Mouse (Mus musculus) splenic B cell, adult 2 months (primary cell): Measurements from ENCODE around the gene Upk2.

Experiments used
- DNase-seq: peaks from one replicate; pipeline ENCODE4 v3.0.0-alpha.2; 2011; ENCODE audit warnings: low read depth, low spot score
- H3K27me3 ChIP-seq: 2 replicates; pipeline ENCODE4 v1.6.1; 2012; ENCODE audit warnings: mild to moderate bottlenecking, low read length, moderate library complexity, mixed read lengths; ENCODE audit not compliant: control insufficient read depth, poor library complexity, insufficient read depth, severe bottlenecking
- H3K36me3 ChIP-seq: 2 replicates; pipeline ENCODE4 v1.6.1; 2012; ENCODE audit warnings: mild to moderate bottlenecking, low read length, moderate library complexity, mixed read lengths; ENCODE audit not compliant: control insufficient read depth, poor library complexity, insufficient read depth, severe bottlenecking

Upk2 gene

DNA sequence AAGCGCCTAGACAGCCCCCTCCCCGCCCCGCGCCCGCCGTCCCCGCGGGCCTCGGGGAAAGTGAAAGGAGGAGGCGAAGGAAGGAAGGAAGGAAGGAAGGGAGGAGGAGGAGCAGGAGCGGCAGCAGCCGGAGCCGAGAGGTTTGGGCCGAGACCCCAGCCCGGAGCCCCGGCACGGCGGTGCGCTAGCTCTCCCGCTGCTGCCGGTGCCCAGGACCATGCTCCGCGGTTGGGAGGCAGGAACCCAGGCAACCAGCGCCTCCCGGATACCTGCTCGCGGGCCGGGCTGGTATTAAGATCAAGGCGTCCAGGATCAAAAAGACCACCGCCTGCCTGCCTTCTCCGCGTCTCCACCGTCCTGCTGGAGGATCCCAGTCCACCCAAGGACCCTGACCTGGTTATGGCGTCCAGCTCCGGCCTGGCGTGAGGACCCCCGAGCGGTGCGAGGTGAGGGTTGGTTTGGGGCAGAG is 28.3 kb upstream of the Upk2 start:
- no peak for DNase-seq
- no peaks in the 10 kb centered on the region for H3K36me3 ChIP-seq

DNA sequence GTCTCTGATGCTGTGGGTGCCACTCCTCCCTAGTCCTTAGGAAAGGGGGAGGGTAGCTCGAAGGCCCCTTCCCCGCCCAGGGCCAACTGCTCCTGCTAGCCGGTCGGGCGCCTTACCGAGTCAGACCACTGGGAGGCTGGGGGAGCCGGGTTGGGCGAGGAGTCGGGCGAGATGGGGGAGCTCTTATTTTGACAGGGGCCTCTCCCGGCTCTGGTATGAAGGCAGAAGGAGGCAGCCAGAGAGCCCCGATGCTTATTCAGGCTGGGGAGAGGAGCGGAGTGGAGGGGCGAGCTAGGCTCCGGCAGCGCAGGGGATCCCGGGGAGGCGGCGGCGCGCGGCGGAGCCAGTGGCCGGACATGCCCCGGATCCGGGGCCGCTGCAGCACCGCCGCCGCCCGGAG is 27.8 kb upstream of the Upk2 start, which contains the start of gene Bcl9l:
Gene Bcl9l (plus strand): TSS at position 274 of the 400 bp plus-strand sequence.
- peak; percentile 83 for DNase-seq
- Histone ChIP-seq H3K27me3 (no peaks in the 10 kb centered on the region), H3K36me3 (no peaks in the 10 kb centered on the region)

More for the DNA sequence above, 28.3 kb upstream of the Upk2 start:
- H3K27me3 ChIP-seq = no peaks in the 10 kb centered on the region

DNA sequence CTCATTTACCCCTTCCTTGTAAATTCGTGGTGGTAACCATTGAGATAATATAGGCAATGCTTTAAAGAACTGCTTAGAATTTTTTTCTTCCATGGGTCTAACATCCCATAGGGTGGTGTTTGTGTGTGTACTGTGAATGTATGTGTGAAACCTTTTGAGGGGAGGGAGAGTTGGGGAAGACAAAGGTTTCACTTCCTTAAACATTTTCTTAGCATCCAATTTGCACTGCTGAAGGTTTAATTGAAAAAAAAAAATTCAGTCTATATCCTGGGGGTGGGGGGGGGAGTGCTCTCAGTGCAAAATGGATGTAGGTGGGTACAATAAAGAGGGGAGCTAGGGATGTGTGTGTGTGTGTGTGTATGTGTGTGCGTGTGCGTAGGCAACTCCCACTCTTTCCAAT is 27.3 kb upstream of the Upk2 start:
- Histone ChIP-seq H3K27me3 (no peaks in the 10 kb centered on the region), H3K36me3 (no peaks in the 10 kb centered on the region)
- peak; percentile 75 for DNase-seq

DNA sequence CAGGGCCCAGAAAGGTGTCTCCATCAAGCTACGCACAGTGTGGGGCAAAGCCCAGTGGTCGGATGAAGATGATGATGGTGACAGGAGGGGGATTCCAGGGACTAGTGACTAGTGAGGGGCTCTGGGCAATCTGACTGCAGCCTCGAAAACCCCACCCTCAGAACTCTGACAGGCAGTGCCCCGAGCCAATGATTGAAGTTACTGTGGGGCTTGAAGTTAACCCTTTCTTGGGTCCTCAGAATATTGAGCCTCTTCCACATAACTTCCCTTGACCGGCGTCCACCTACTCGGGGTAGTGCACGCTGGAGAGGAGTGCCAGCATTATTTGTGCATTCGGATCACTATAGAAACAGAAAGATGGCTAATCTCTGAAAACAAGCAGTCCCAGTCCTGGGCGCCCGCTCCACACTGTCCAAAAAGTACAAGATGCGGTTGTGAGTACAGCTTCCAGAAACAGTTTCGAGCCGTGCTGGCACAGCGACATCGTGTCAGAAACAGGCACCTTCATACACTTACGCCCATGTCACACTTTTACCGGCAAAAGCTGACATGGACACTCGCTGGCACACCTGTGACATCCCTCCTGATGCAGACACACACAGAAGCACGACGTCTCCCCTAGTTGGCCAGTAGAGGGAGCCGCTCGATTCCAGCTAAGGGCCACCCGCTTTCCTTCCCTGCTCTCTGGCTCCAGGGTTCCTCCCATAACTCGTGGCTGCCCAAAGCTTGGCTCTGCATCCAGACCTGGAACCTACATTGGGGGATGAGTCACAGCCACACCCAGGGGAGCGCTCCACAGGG is 25.1 kb upstream of the Upk2 start:
- no peaks in the 10 kb centered on the region for H3K27me3 ChIP-seq
- DNase-seq = peak; percentile 82
- H3K36me3 ChIP-seq = no peaks in the 10 kb centered on the region

DNA sequence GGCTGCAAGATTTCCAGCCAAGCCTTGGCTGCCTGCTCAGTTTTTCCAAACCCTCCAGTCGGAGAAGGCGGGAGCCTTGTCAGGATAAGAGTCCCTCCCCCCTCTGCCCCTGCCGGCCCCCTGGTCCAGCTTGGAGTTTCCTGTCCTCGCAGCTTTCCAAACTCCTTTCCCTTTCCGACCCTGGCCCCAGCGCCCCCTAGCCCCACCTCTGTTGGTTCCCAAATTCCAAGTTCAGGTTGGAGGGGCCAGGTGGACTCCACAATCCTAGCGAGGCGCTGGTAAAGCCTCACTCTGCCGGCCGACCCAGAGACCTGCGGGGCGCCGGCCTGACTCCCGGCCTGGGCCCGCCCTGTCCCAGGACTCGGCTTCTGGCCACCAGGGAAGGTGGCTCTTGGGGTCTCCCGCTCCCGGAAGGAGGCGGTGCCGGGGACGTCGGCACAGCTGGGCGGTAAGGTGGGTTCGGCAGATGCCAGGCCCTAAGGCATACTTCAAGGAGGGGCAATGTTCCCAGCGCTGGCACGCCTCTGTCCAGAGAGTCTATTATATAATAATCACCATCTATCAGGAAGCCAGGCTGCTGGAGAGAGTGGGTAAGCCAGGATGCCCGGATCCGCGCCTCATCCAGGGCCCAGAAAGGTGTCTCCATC is 24.3 kb upstream of the Upk2 start:
- no peak for DNase-seq
- Histone ChIP-seq H3K27me3 (no peaks in the 10 kb centered on the region), H3K36me3 (no peaks in the 10 kb centered on the region)

DNA sequence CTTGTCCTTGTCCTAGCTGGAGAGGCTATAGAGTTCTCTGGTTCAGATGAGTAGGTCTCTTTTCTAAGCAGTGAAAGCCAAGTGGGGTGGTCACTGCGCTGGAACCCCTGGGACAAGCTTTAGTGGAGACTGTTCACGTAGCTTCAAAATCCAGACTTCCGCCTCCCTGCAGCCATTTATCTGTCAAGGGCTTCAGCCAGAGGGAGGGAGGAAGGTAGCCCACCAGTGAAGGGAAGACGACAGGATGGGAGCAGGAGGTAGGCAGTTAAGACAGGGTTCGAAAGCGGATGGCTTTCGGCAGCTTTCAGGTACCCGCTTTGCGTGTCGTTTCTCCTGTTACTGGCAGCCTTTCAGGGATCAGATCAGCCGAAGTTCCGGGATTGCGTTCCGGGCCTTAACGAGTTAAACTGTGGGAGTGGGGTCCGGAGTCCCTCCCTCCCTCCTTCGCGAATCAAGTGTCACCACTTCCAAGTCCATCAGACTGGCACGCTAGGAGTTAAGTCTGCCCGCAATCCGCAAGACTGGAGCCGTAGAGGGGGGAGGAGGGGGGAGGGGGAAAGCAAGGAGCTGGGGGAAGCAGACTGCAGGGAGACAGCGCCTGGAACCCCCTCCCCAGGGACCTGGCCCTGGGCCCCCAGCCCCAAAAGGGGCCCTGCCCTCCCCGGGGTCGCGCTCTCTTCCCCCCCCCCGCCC is 23.6 kb upstream of the Upk2 start:
- no peak for DNase-seq
- Histone ChIP-seq H3K27me3 (no peaks in the 10 kb centered on the region), H3K36me3 (no peaks in the 10 kb centered on the region)

DNA sequence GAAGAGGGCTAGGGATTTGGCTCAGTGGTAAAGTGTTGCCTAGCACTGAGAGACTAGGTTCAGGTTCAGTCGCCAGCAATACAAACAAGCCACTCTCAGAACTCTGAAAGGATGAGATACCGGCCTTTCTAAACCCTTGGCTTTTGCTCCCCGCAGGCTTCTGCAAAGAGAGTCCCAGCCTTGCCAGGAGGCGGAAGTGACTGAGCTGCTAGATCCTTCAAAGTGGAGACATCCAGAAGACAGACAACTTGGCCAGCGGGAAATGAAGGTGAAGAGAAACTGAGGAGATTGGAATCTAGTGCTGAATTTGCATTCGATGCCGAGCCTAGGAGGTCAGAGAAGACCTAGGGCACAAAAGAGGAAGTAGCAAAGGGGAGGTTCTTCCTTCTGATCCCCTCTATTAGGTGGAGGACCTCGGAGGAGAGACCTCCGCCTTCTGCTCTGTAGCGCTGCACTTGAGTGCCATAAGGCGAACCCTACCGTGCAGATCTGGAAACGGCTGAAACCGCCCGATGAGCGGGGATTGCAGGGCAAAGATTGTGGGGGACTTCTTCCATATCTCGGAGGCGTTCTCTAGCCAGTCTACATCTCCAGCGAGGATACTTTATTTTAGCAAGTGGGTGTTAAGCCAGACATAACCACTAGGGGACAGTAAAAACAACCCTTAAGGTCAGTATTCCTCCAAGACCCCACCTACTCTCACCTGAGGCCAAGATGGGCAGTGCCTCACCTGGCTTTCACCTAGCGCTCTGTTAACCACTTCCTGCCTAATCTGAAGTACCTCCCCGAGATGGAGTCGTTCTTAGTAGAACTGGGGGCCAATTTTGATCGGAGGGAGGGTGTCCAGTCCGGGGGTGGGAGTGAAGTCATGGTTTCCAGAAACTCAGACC is 22.8 kb upstream of the Upk2 start:
- peak; percentile 87 for DNase-seq
- Histone ChIP-seq H3K36me3 (no peaks in the 10 kb centered on the region), H3K27me3 (no peaks in the 10 kb centered on the region)

DNA sequence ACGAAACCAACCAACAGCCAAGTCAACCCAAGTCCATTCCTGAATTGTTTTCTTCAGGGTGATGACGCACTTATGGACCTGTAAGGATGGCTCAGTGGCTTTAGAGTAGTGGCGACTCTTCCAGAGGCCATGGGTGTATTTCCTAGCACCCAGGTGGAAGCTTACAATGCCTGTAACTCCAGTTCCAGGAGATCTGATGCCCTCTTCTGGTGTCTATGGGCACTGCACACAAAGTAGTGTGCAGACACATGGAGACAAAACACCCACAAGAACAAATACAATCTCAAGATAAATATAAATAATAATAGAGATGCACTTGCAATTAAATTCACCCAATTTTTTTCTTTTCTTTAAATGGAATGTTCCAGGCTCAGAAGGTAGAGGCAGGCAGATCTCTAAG is 21.2 kb upstream of the Upk2 start:
- Histone ChIP-seq H3K27me3 (no peaks in the 10 kb centered on the region), H3K36me3 (no peaks in the 10 kb centered on the region)
- DNase-seq = no peak

DNA sequence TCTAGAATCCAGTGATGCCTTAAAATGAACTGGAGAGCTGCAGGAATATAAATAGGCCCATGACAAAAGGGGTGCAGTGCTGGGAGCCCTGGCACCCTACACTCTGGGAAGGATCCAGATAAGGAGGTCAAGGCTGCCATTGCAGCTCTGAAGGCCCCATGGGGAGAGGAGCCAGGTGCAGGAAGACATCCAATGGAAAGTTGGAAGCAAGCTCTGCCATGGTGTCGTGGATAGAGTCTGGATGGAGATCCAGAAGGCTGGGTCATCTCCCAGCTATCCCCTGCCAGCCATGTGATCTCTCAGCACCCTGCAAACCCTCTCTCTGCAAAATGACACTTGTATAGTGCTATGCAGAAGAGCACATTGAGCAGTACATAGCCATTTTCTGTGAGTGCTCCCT is 19.6 kb upstream of the Upk2 start:
- Histone ChIP-seq H3K36me3 (no peaks in the 10 kb centered on the region), H3K27me3 (no peaks in the 10 kb centered on the region)
- no peak for DNase-seq

DNA sequence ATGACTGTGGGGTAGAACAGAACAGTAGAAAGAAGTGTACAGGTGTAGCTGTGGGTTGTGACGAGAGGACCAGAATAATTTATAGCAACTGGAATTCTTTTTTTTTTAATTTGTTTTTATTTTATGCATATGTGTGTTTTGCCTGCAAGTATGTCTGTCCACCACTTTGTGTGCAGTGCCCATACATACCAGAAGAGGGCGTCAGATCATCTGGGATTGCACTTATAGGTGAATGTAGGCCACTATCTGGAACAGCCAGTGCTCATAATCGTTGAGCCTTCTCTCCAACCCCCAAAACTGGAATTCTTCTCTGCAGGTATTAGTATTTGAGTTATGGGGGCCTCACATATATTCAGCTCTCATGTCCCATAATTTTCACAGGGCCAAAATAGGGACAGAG is 18.4 kb upstream of the Upk2 start:
- H3K27me3 ChIP-seq = no peaks in the 10 kb centered on the region
- no peaks in the 10 kb centered on the region for H3K36me3 ChIP-seq
- DNase-seq = peak; percentile 45

DNA sequence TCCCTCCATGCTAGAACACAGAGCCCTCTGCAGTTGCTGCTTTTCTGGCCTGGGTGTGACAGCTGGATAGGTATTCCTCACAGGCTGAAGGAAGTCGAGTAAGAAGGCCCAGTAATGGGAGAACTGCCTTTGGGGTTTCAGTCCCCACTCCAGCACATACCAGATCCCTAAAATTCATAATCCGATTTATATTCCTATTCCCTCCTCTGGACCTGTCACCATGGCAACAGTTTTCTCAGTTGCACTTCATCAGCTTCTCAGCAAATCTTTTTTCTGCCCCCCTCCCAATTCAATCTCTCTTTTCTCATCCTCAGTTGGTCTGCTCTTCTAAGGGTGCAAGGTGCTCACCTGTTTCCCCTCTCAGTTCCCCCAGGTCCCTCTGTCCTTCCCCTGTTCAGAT is 14.0 kb upstream of the Upk2 start:
- no peaks in the 10 kb centered on the region for H3K36me3 ChIP-seq
- H3K27me3 ChIP-seq = no peaks in the 10 kb centered on the region
- DNase-seq = no peak

DNA sequence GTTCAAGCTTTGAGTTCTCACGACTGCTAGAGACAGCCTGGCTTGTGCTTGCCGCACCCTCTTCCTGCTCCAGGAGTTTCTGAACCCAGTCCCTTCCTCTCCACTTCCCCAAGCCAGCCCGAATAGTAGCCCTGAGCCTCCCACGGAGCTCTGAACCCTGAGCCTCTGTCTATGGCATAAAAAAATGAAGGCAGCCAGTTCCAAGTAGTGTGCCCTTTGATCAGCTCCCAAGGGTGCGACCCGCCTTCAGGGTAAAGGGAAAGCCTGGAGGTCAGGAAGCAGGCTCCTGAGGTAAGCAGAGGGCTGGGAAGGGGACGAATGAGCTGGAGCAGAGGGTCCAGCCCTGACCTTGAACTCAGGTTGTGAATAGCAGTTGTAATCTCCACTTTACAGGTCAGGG is 13.4 kb upstream of the Upk2 start:
- DNase-seq = no peak
- Histone ChIP-seq H3K36me3 (no peaks in the 10 kb centered on the region), H3K27me3 (no peaks in the 10 kb centered on the region)

DNA sequence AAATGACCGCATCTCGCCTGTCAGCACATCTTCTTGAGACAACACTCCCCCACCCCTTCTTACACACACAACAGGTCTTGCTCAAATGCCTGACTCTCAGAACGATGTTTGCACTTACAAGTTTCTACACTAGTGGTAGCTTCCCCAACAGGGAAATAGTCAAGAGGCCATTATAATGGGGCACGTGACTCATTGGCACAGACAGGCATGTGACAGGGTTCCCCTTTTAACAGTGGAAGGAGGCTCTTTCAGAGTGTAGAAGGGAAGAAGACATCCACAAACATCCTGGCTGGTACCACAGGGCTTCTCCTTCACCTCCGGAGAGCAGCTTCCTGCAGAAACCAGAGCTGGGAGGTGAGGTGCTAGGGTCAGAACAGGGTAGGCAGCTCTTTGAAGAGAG is 7.2 kb upstream of the Upk2 start:
- Histone ChIP-seq H3K36me3 (no peaks in the 10 kb centered on the region), H3K27me3 (no peaks in the 10 kb centered on the region)
- peak; percentile 52 for DNase-seq

DNA sequence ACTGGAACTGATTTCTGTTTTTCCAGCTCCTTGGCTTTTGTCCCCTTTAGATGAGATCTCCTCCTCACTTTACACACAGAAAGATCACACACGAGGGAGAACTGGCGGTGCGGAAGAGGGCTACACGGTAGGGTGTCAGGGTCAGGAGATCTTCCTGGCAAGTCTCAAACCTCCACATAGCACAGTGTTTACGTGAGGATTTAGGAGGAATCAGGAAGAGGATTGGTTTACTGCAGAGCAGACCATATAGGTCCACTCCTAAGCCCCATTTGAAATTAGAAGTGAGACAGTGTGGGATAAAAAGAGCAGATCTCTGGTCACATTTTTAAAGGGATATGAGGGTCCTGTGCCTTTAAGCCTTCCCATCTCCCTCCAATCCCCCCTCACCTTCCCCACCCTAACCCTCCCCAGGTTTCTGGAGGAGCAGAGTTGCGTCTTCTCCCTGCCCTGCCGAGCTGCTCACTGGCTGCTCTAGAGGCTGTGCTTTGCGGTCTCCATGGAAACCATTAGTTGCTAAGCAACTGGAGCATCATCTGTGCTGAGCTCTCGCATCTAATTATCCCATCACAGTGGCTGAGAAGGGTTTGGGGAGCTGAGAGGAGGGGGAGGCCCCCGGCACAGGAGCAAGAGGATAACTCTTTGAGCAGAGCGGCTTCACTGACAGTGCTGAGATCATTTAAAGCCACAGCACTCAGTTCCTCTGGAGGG is 2.4 kb upstream of the Upk2 start:
- Histone ChIP-seq H3K36me3 (no peaks in the 10 kb centered on the region), H3K27me3 (no peaks in the 10 kb centered on the region)
- no peak for DNase-seq
